Mouse (Mus musculus) embryonic facial prominence, embryonic 11.5 days (tissue): ENCODE measurements around the gene Ccp110. TPM values are rescaled to one million over a fixed set of nuclear protein-coding genes. Genes with fewer than 3 reads are reported as not detected.

ENCODE experiments used
- ATAC-seq: fragments of 200-750 bp; cut with Nextera tagmentation; replicated peaks from 2 replicates; pipeline ENCODE4 v1.8.0; 2017; ENCODE audit warnings: low read depth; ENCODE audit not compliant: insufficient number of reproducible peaks, low FRiP score, low TSS enrichment
- DNase-seq: peaks from one replicate; pipeline ENCODE4 v3.0.0-alpha.2; 2015; ENCODE audit warnings: low spot score
- H3K27ac ChIP-seq: fragments of 300-500 bp; sonication (generic); replicated peaks from 2 replicates; pipeline ENCODE4 v1.5.1; 2014; ENCODE audit warnings: mild to moderate bottlenecking, low read depth, low read length, control low read depth
- H3K27me3 ChIP-seq: fragments of 300-500 bp; sonication (generic); 2 replicates; pipeline ENCODE4 v1.6.1; 2014; ENCODE audit warnings: mild to moderate bottlenecking, low read length, moderate library complexity, mixed read lengths; ENCODE audit not compliant: control insufficient read depth, insufficient read depth
- H3K36me3 ChIP-seq: fragments of 300-500 bp; sonication (generic); replicated peaks from 2 replicates; pipeline ENCODE4 v1.6.1; 2014; ENCODE audit warnings: low read depth, mild to moderate bottlenecking, low read length, moderate library complexity, mixed read lengths; ENCODE audit not compliant: control insufficient read depth, insufficient read depth
- H3K4me1 ChIP-seq: fragments of 300-500 bp; sonication (generic); 2 replicates; pipeline ENCODE4 v1.6.1; 2014; ENCODE audit warnings: low read length, mixed read lengths; ENCODE audit not compliant: control insufficient read depth, insufficient read depth
- H3K4me2 ChIP-seq: fragments of 300-500 bp; sonication (generic); 2 replicates; pipeline ENCODE4 v1.6.1; 2014; ENCODE audit warnings: low read depth, mild to moderate bottlenecking, control low read depth, low read length, moderate library complexity
- H3K4me3 ChIP-seq: fragments of 300-500 bp; sonication (generic); 2 replicates; pipeline ENCODE4 v1.5.1; 2014; ENCODE audit warnings: low read depth, low read length, control low read depth
- H3K9ac ChIP-seq: fragments of 300-500 bp; sonication (generic); replicated peaks from 2 replicates; pipeline ENCODE4 v1.6.1; 2014; ENCODE audit warnings: mild to moderate bottlenecking, control low read depth, low read length
- H3K9me3 ChIP-seq: fragments of 300-500 bp; sonication (generic); replicated peaks from 2 replicates; pipeline ENCODE4 v1.6.1; 2016; ENCODE audit warnings: mild to moderate bottlenecking, low read length, inconsistent platforms, mixed read lengths; ENCODE audit not compliant: control insufficient read depth
- WGBS: fragments of 180-500 bp; shearing (Covaris S2); extraction: QIAGEN DNeasy Blood & Tissue Kit; methylation state at CpG from one replicate; pipeline ENCODE4 v1.1.7; 2014; 5-methylcytosine and 5-hydroxymethylcytosine counted together
- polyA plus RNA-seq: library from polyadenylated mRNA; unstranded; fragments of >200 nt; fragmentation: Nextera tagmentation; extraction: Ambion mirVana; gene quantifications from 2 replicates; pipeline ENCODE4 v1.2.1, GENCODE M21; 2014

Ccp110 gene
- polyA plus RNA-seq, 1 experiment from 2014 or later: 19.0 TPM

DNA sequence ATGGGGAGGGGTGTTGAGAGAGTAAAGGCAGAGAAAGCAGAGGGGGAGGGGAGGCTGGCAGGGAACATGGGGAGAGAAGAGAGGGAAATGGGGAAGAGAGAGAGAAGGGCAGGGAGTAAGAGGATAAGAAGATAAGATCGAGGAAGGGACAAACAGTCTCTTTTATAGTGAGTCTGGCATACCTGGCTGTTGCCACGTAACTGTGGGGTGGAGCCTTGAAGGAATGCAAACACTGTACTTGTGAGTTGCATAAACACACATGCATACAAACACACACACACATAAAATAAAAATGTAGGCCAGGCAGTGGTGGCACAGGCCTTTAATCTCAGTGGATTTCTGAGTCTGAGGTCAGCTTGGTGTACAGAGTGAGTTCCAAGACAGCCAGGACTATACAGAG lies 5.1 kb upstream of the Ccp110 start:
- H3K36me3 ChIP-seq: no peaks in the 10 kb centered on the region
- no peaks in the 10 kb centered on the region for H3K27me3 ChIP-seq
- no peak overlapping the region for H3K4me2 ChIP-seq
- no peaks in the 10 kb centered on the region for H3K9me3 ChIP-seq
- no peak overlapping the region for H3K4me3 ChIP-seq
- peaks cover 2% of the 10 kb centered on the region; the same call in 1 of the 2 replicates for H3K4me1 ChIP-seq
- no peak for ATAC-seq
- no peak overlapping the region for H3K9ac ChIP-seq
- H3K27ac ChIP-seq: no peak overlapping the region
- 75% methylated on average over 2 of the region's 2 CpGs for WGBS
- DNase-seq: no peak

DNA sequence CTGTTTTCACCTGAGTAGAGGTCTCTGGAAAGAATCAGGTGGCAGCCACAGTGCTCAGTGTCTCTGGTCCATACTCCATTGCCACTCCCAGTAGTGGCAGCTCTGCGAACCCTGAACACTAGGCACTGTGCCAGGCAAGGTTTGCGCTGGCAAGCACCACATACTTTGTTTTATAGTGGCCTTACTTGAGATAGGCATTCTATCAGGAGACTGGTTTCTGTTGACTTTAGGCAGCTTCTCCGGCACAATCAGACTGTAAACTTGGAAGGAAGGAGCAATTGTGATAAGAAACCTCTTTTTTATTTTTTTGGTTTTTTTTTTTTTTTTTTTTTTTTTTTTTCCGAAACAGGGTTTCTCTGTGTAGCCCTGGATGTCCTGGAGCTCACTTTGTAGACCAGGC lies 4.3 kb upstream of the Ccp110 start:
- no peaks in the 10 kb centered on the region for H3K9me3 ChIP-seq
- H3K36me3 ChIP-seq: no peaks in the 10 kb centered on the region
- DNase-seq: no peak
- ATAC-seq: no peak
- WGBS: 75% methylated on average over 4 of the region's 4 CpGs
- no peak overlapping the region for H3K9ac ChIP-seq
- no peak overlapping the region for H3K4me2 ChIP-seq
- H3K4me1 ChIP-seq: peaks cover 2% of the 10 kb centered on the region; the same call in 1 of the 2 replicates
- no peak overlapping the region for H3K27ac ChIP-seq
- H3K4me3 ChIP-seq: no peak overlapping the region
- H3K27me3 ChIP-seq: no peaks in the 10 kb centered on the region

DNA sequence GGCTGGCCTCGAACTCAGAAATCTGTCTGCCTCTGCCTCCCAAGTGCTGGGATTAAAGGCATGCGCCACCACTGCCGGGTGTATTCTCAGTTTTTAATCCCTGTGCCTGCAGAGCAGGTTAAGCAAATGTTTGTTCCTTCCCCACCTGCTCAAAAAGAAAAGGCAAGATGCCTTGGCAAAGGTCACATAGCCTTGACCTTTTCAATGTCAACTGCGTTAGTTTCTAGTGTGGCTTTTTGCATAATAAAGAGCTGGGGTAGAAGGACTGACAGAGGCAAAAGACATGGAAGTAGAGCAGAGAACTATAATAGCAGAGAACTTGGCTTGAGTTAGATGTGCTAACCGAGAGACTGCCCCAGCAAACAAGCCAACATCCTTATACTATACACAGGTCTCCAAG lies 1.6 kb upstream of the Ccp110 start:
- 73% methylated on average over 5 of the region's 5 CpGs for WGBS
- no peak overlapping the region for H3K27ac ChIP-seq
- no peaks in the 10 kb centered on the region for H3K36me3 ChIP-seq
- H3K4me1 ChIP-seq: no peaks in the 10 kb centered on the region
- no peak overlapping the region for H3K9ac ChIP-seq
- no peak overlapping the region for H3K4me2 ChIP-seq
- DNase-seq (no peak), ATAC-seq (no peak)
- no peak overlapping the region for H3K4me3 ChIP-seq
- no peaks in the 10 kb centered on the region for H3K9me3 ChIP-seq
- H3K27me3 ChIP-seq: no peaks in the 10 kb centered on the region

DNA sequence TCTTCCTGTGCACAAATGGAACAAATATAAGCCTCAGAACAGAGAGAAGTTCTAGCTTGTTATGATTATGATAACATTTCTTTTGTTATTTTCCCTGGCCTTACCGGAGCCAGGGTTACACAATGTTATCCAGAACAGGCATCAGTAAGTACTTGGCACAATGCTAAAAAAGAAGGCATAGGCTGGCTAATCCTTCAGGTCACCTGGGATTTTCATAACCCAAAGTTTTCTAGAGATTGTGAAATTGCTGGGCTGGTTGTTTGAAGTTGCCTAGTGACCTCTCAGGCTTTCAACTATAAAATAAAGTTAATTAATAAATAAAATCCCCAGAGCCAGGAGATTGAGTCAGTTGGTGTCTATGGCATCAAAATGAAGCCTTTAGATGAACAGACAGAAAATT lies 2.5 kb downstream of the Ccp110 start:
- WGBS: 95% methylated on average over 1 of the region's 1 CpGs
- H3K36me3 ChIP-seq: no peaks in the 10 kb centered on the region
- ATAC-seq: no peak

DNA sequence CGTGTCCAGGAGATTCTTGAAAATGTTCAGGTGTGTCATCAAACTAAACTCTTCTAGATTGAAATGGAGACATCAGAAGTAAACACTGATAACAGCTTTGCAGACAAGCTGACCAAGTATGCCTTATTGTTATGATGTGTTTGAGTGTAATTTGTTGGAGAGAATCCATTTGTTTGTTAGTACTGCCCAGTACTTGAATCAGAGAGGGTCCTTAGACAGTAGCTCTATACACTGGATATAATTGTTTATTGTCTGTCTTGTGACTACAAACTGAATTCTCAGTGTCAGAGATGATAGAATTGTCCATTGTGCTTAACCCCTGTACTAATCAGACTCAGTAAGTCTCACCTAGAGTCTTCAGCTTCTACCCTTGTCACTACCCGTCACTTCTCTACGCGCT lies 5.7 kb downstream of the Ccp110 start:
- DNase-seq (no peak), ATAC-seq (no peak)
- Histone ChIP-seq H3K27me3 (no peaks in the 10 kb centered on the region), H3K4me2 (no peak overlapping the region), H3K27ac (no peak overlapping the region), H3K4me3 (no peak overlapping the region), H3K36me3 (no peaks in the 10 kb centered on the region; the same call in 1 of the 2 replicates), H3K4me1 (no peaks in the 10 kb centered on the region), H3K9me3 (no peaks in the 10 kb centered on the region), H3K9ac (no peak overlapping the region)
- WGBS: 93% methylated on average over 4 of the region's 4 CpGs

More for the DNA sequence above, 2.5 kb downstream of the Ccp110 start:
- DNase-seq: no peak
- Histone ChIP-seq H3K9me3 (no peaks in the 10 kb centered on the region), H3K27ac (no peak overlapping the region), H3K4me3 (no peak overlapping the region), H3K27me3 (no peaks in the 10 kb centered on the region), H3K4me1 (no peaks in the 10 kb centered on the region), H3K9ac (no peak overlapping the region), H3K4me2 (no peak overlapping the region)

DNA sequence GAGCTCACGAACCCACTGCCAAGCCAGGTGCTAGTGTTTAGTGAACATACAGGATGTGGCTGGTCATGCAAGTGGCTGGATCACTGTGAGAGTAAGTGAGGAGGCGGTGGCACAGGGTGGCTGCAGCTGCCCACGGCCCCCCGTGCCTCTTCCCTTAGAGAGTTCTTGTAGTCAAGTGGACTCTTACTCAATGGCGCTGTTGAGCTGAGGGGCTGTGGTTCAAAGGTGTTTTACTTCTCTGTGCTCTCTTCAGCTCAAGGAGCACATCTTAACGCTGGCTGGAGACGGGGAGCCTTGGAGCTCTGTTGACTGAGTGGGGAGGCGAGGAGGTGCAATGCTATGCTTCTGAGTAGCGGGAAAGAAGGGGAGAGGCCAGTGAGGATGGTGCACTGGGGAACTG lies 11.6 kb downstream of the Ccp110 start:
- no peak overlapping the region for H3K9ac ChIP-seq
- no peaks in the 10 kb centered on the region for H3K9me3 ChIP-seq
- no peaks in the 10 kb centered on the region for H3K4me1 ChIP-seq
- no peak; the same call in 1 of the 2 replicates for ATAC-seq
- H3K27me3 ChIP-seq: no peaks in the 10 kb centered on the region
- 94% methylated on average over 9 of the region's 9 CpGs for WGBS
- no peak overlapping the region for H3K4me3 ChIP-seq
- no peak overlapping the region for H3K4me2 ChIP-seq
- DNase-seq: no peak
- no peak overlapping the region for H3K27ac ChIP-seq
- no peaks in the 10 kb centered on the region; the same call in 1 of the 2 replicates for H3K36me3 ChIP-seq

DNA sequence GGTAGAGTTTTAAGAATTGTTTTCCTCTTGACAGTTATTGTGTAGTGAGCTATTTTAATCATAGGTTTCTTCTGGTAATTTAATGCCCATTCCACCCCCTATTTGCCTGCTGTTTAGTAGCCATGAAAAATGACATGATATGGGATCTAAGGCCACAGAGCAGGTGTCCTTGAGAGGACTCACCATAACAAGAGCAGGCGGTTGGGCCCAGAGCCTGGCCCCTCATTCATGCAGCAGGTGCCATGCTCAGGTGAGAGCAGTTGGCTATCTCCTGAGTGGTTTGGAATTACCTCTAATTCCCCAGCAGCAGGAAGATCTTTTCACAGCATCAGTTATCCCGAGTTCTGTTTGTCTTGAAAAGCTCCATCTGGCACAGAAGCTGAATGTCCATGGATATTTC lies 13.1 kb downstream of the Ccp110 start:
- Histone ChIP-seq H3K36me3 (no peaks in the 10 kb centered on the region; the same call in 1 of the 2 replicates), H3K27ac (no peak overlapping the region), H3K4me3 (no peak overlapping the region), H3K4me1 (no peaks in the 10 kb centered on the region), H3K9ac (no peak overlapping the region), H3K9me3 (no peaks in the 10 kb centered on the region), H3K27me3 (no peaks in the 10 kb centered on the region), H3K4me2 (no peak overlapping the region)
- 78% methylated on average over 2 of the region's 2 CpGs for WGBS
- ATAC-seq: no peak
- no peak for DNase-seq

DNA sequence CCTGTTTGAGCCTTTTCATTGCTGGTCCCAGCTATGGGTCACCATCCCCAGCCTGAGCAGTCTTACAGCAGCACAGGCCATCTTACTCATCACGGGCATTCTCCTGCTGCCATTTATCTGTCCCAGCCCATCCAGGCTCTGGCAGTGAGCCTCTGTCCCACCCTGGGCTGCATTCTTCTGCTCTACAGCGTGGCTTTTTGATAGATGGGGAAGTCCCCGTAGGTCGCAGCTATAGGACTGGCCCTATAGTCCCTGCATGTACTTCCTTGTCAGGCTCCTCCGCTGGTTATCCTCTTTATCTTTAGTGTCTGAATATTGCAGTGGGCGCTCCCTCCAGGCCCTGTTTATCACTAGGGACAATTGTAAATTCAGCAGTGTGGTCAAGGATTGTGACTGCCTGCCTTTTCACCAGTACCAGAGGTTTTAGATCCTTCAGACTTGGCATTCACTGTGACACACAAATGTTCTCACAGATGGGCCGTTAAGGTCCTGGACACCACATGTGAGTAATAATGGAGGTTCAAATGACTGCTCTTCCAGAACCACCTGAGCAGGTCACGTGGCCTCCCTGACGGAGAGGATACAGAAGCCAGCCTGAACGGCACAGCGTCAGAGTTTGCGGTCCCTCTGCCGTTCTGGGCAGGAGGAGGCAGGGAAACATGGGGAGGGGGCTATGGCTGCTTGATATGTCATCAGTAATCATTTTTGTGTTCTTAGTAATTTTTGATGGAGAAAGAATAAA lies 16.7 kb downstream of the Ccp110 start:
- WGBS: 92% methylated on average over 13 of the region's 13 CpGs
- Histone ChIP-seq H3K9me3 (no peaks in the 10 kb centered on the region), H3K4me1 (no peaks in the 10 kb centered on the region), H3K4me3 (no peak overlapping the region), H3K36me3 (peaks cover 2% of the 10 kb centered on the region; the same call in 1 of the 2 replicates), H3K27ac (no peak overlapping the region), H3K27me3 (no peaks in the 10 kb centered on the region), H3K4me2 (no peak overlapping the region), H3K9ac (no peak overlapping the region)
- DNase-seq (no peak), ATAC-seq (no peak)
